Mouse (Mus musculus): ENCODE results near the gene Slc39a11. TPM values are rescaled to one million over a fixed set of nuclear protein-coding genes. Genes with fewer than 3 reads are reported as not detected.

Slc39a11 gene
- total and polyA plus RNA-seq, 3 experiments, result 43.2 to 54.4 (median 51.0) TPM

GRCm38 (mm10) chr11:113619420-113620080 is 30.3 kb downstream of the Slc39a11 start:
- DNase-seq (ENCODE audit: extremely low read depth), result no peak
- H3K9ac ChIP-seq (ENCODE audit: insufficient read depth, low read depth), result no peak overlapping the region
- no peak overlapping the region for H3K27ac ChIP-seq (ENCODE audit: insufficient read depth, low read depth)
- dilution Hi-C loops (cut with MboI; ENCODE audit: extremely low pct_ligation_motif_present, extremely low pct_unique_long_range_greater_than_20kb, low sequenced_read_pairs), result no loop called here
- peaks cover 4% of the 10 kb centered on the region for H3K9me3 ChIP-seq (replicated peaks; ENCODE audit: low read length)
- H3K36me3 ChIP-seq (replicated peaks in 1 of 2; ENCODE audit: control insufficient read depth in 1 of 2, insufficient read depth in 1 of 2, low read length in 1 of 2), result no peaks in the 10 kb centered on the region
- H3K79me2 ChIP-seq (replicated peaks; ENCODE audit: control insufficient read depth, extremely low read depth, insufficient read depth, poor library complexity, severe bottlenecking), result no peaks in the 10 kb centered on the region
- no peak overlapping the region for H3K4me3 ChIP-seq (replicated peaks in 1 of 3; ENCODE audit: low read depth in 2 of 3, low read length in 2 of 3, poor library complexity in 1 of 3)
- peaks cover 3 to 10% of the 10 kb centered on the region in 2 experiments; a peak in 2 of 4 replicates for H3K4me1 ChIP-seq (ENCODE audit: control insufficient read depth in 1 of 2, insufficient read depth in 2 of 2)
- in situ Hi-C loops (cut with MboI; ENCODE audit: low pct_ligation_motif_present, low pct_unique_long_range_greater_than_20kb, low sequenced_read_pairs), result no loop called here
- no peaks in the 10 kb centered on the region for H3K27me3 ChIP-seq (replicated peaks)
- H3K4me2 ChIP-seq (ENCODE audit: insufficient read depth, low read depth, poor library complexity, severe bottlenecking), result peak overlapping the region; percentile 17; the same call in 1 of the 2 replicates
- no peak for TF ChIP-seq RCOR1 (conservative IDR thresholded peaks at IDR 0.05; ENCODE audit: low read depth, low read length)
- no peak for TF ChIP-seq KAT2A (IDR thresholded peaks at IDR 0.05; ENCODE audit: insufficient replicate concordance, low read length)
- no peak for TF ChIP-seq JUND (conservative IDR thresholded peaks at IDR 0.05; ENCODE audit: low read depth, low read length)
- TF ChIP-seq MEF2A (IDR thresholded peaks at IDR 0.05; ENCODE audit: borderline replicate concordance, low read depth, low read length), result no peak
- TF ChIP-seq SIN3A (IDR thresholded peaks at IDR 0.05; ENCODE audit: low read length), result no peak
- TF ChIP-seq CHD1 (IDR thresholded peaks at IDR 0.05; ENCODE audit: low read depth, low read length), result no peak
- no peak for TF ChIP-seq UBTF (IDR thresholded peaks at IDR 0.05; ENCODE audit: low read depth, low read length)
- no peak for TF ChIP-seq IRF4 (IDR thresholded peaks at IDR 0.05; ENCODE audit: low read depth, low read length)
- no peak for TF ChIP-seq EP300 (IDR thresholded peaks at IDR 0.05; ENCODE audit: low read length)
- no peak for TF ChIP-seq CHD2 (IDR thresholded peaks at IDR 0.05; ENCODE audit: low read length)
- no peak for TF ChIP-seq MYC (IDR thresholded peaks at IDR 0.05; ENCODE audit: low read depth, low read length)
- TF ChIP-seq MXI1 (IDR thresholded peaks at IDR 0.05; ENCODE audit: low read depth, low read length), result no peak
- no peak for TF ChIP-seq MAFK (IDR thresholded peaks at IDR 0.05; ENCODE audit: insufficient replicate concordance, low read length)
- no peak for TF ChIP-seq MAZ (IDR thresholded peaks at IDR 0.05; ENCODE audit: low read depth, low read length)

GRCm38 (mm10) chr11:113618672-113619419 is 31.0 kb downstream of the Slc39a11 start, which contains the start of gene Sstr2:
Gene Sstr2 (plus strand): TSS chr11:113619342.
- Histone ChIP-seq H3K4me3 (replicated peaks in 1 of 3; ENCODE audit: low read depth in 2 of 3, low read length in 2 of 3, poor library complexity in 1 of 3) (no peak within 1 kb of the TSS), H3K4me1 (ENCODE audit: control insufficient read depth in 1 of 2, insufficient read depth in 2 of 2) (peaks cover 0 to 10% of the 10 kb centered on the region in 2 experiments; a peak in 2 of 4 replicates), H3K36me3 (replicated peaks in 1 of 2; ENCODE audit: control insufficient read depth in 1 of 2, insufficient read depth in 1 of 2, low read length in 1 of 2) (no peaks in the 10 kb centered on the region), H3K9me3 (replicated peaks; ENCODE audit: low read length) (peaks cover 4% of the 10 kb centered on the region), H3K4me2 (ENCODE audit: insufficient read depth, low read depth, poor library complexity, severe bottlenecking) (peak within 1 kb of the TSS; percentile 17), H3K9ac (ENCODE audit: insufficient read depth, low read depth) (no peak within 1 kb of the TSS), H3K27ac (ENCODE audit: insufficient read depth, low read depth) (no peak within 1 kb of the TSS), H3K79me2 (replicated peaks; ENCODE audit: control insufficient read depth, extremely low read depth, insufficient read depth, poor library complexity, severe bottlenecking) (no peaks in the 10 kb centered on the region), H3K27me3 (replicated peaks) (no peaks in the 10 kb centered on the region)
- DNase-seq (ENCODE audit: extremely low read depth), result no peak
- dilution Hi-C loops (cut with MboI; ENCODE audit: extremely low pct_ligation_motif_present, extremely low pct_unique_long_range_greater_than_20kb, low sequenced_read_pairs) (no loop called here), in situ Hi-C loops (cut with MboI; ENCODE audit: low pct_ligation_motif_present, low pct_unique_long_range_greater_than_20kb, low sequenced_read_pairs) (no loop called here)
- TF ChIP-seq PAX5 (IDR thresholded peaks at IDR 0.05; ENCODE audit: low read length) (no peak), KAT2A (IDR thresholded peaks at IDR 0.05; ENCODE audit: insufficient replicate concordance, low read length) (no peak), ELF1 (IDR thresholded peaks at IDR 0.05; ENCODE audit: low read depth, low read length) (no peak), UBTF (IDR thresholded peaks at IDR 0.05; ENCODE audit: low read depth, low read length) (no peak), NELFE (IDR thresholded peaks at IDR 0.05; ENCODE audit: low read depth, low read length) (no peak), IRF4 (IDR thresholded peaks at IDR 0.05; ENCODE audit: low read depth, low read length) (no peak), BHLHE40 (IDR thresholded peaks at IDR 0.05; ENCODE audit: low read depth, low read length) (no peak), USF2 (conservative IDR thresholded peaks at IDR 0.05; ENCODE audit: low read depth, low read length) (no peak), E2F4 (IDR thresholded peaks at IDR 0.05; ENCODE audit: insufficient replicate concordance, low read depth, low read length) (no peak), NRF1 (IDR thresholded peaks at IDR 0.05; ENCODE audit: low read depth, low read length) (no peak), MEF2A (IDR thresholded peaks at IDR 0.05; ENCODE audit: borderline replicate concordance, low read depth, low read length) (no peak), RCOR1 (conservative IDR thresholded peaks at IDR 0.05; ENCODE audit: low read depth, low read length) (no peak), MYC (IDR thresholded peaks at IDR 0.05; ENCODE audit: low read depth, low read length) (no peak)

Measured in CH12.LX (cell line).